Mouse (Mus musculus) hindbrain, embryonic 10.5 days (tissue): Measurements from ENCODE around the gene Fgd6. TPM values are rescaled to one million over a fixed set of nuclear protein-coding genes. Genes with fewer than 3 reads are reported as not detected.

Source experiments
- DNase-seq: peaks from one replicate; pipeline ENCODE4 v3.0.0-alpha.2; 2017; ENCODE audit warnings: low spot score
- H3K27ac ChIP-seq: fragments of 300-500 bp; sonication (generic); 2 replicates; pipeline ENCODE4 v1.5.1; 2016; ENCODE audit warnings: mild to moderate bottlenecking, moderate library complexity
- H3K27me3 ChIP-seq: fragments of 300-500 bp; sonication (generic); 2 replicates; pipeline ENCODE4 v1.6.1; 2016; ENCODE audit warnings: mild to moderate bottlenecking; ENCODE audit not compliant: poor library complexity, insufficient read depth, severe bottlenecking
- H3K36me3 ChIP-seq: fragments of 300-500 bp; sonication (generic); 2 replicates; pipeline ENCODE4 v1.6.1; 2016; ENCODE audit warnings: mild to moderate bottlenecking, moderate library complexity
- H3K4me1 ChIP-seq: fragments of 300-500 bp; sonication (generic); replicated peaks from 2 replicates; pipeline ENCODE4 v1.6.1; 2016; ENCODE audit warnings: mild to moderate bottlenecking
- H3K4me3 ChIP-seq: fragments of 300-500 bp; sonication (generic); 2 replicates; pipeline ENCODE4 v1.5.1; 2016; ENCODE audit warnings: mild to moderate bottlenecking, moderate library complexity
- H3K9me3 ChIP-seq: fragments of 300-500 bp; sonication (generic); 2 replicates; pipeline ENCODE4 v1.6.1; 2016; ENCODE audit warnings: mild to moderate bottlenecking, moderate library complexity
- WGBS: fragments of 180-500 bp; shearing (Covaris S2); methylation state at CpG from one replicate; pipeline ENCODE4 v1.1.7; 2016; 5-methylcytosine and 5-hydroxymethylcytosine counted together
- polyA plus RNA-seq: library from polyadenylated mRNA; unstranded; fragments of >200 nt; fragmentation: Nextera tagmentation; extraction: Ambion mirVana; gene quantifications from 2 replicates; pipeline ENCODE4 v1.2.1, GENCODE M21; 2016

The Fgd6 gene
- 4.2 and 4.7 TPM in 2 replicates for polyA plus RNA-seq

DNA sequence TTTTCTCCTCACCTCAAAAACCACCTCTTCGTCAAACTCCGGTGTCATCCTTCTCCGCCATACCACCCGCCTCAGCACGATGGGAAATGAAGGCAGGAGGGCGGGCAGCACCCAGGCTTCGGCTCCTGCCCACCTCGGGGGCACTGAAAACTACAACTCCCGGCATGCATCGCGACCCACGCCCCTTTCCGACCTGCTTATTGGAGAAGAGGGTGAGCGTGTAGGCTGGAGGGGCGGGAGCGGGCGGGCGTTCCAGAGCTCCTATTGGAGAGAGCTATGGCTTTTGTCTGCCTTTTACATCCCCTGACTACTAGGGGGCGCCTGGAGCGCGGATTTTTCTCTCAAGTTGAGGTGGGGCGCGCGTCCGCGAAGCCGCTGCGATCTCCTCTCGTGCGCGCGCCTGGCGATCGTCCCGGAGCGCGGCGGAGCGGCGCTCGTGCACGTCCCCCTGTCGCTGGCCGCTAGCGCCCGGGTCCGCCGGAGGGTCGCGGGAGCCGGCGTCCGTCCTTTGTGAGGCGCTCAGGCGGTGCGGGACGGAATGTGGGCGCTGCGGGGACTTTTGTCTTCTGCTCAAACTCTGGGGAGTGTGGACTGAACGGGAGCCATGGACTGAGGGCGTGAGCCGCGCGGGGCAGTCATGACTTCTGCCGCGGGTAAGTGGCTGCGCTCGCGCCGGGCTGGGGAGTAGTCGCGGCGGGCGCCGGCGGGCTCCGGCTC is at the start of gene Fgd6, which contains the start of gene Vezt:
Fgd6 (plus strand) TSS at position 344 of the 717 bp plus-strand sequence.
Vezt (minus strand) TSS at position 160 of the 717 bp plus-strand sequence.
- Histone ChIP-seq H3K36me3 (peaks cover 7% of the 10 kb centered on the region), H3K4me1 (peaks cover 44% of the 10 kb centered on the region), H3K9me3 (no peaks in the 10 kb centered on the region), H3K4me3 (peak within 1 kb of the TSS; percentile 88), H3K27me3 (no peaks in the 10 kb centered on the region), H3K27ac (peak within 1 kb of the TSS; percentile 96)
- WGBS: under 1% methylated on average over 77 of the region's 77 CpGs
- peak; percentile 99 for DNase-seq

DNA sequence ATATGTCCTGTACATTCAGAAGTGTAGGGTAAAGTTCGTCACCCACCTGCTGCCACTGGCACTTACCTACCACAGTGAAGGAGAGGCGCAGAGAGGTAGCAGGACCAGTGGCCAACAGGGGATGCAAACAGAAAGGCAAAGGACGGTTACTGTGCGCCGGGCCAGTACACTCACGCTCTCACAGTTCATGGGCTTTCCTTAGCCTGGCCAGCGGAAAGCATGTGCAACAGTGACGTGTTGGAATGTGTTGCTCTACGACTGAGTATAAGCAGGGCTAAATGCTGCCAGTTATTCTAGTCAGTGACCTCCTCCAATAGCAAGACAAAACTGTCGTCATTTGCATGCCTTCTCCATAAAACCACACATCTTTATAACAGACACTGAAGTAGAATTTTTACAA is 41.7 kb upstream of the Fgd6 start:
- no peaks in the 10 kb centered on the region for H3K9me3 ChIP-seq
- no peaks in the 10 kb centered on the region for H3K27me3 ChIP-seq
- no peaks in the 10 kb centered on the region for H3K4me1 ChIP-seq
- H3K36me3 ChIP-seq: peaks cover 93% of the 10 kb centered on the region
- 94% methylated on average over 10 of the region's 10 CpGs for WGBS
- DNase-seq: no peak
- H3K4me3 ChIP-seq: no peak overlapping the region
- H3K27ac ChIP-seq: no peak overlapping the region

DNA sequence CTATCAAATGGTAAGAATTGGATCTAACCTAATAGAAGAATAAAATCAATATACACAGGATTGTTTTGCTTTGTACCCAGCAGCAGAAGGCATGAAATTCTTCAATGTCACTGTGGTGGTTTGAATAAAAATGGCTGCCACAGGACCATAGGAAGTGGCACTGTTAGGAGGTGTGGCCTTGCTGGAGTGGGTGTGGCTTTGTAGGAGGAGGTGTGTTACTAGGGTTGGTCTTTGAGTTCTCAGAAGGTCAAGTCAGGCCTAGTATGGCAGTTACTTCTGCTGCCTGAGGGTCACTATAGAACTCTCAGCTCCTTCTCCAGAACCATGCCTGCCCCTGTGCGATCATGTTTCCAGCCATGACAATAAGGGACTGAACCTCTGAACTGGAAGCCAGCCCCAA is 40.7 kb upstream of the Fgd6 start:
- Histone ChIP-seq H3K4me3 (no peak overlapping the region), H3K27ac (no peak overlapping the region), H3K36me3 (peaks cover 93% of the 10 kb centered on the region), H3K27me3 (no peaks in the 10 kb centered on the region), H3K9me3 (no peaks in the 10 kb centered on the region), H3K4me1 (no peaks in the 10 kb centered on the region)
- 97% methylated on average over 1 of the region's 1 CpGs for WGBS
- no peak for DNase-seq

DNA sequence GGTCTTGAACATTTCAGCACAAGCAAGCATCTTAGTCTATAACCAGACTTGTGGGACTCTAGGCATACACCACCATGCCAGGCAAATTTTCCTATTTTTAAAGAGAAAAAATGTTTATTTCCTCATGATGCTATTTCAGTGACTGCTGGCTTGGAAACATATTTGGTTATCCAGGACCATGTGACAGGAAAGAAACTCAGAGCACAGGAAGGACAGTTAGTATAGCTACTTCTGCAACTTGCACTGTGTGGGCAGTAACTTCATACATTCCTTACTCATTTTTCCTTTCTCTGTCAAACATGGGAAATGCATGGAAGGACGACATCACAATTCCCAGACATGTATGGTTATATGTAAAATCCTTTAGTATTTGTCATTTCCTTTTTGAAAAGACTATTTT is 36.4 kb upstream of the Fgd6 start:
- WGBS: 93% methylated on average over 1 of the region's 1 CpGs

GRCm38 (mm10) chr10:94000223-94000622 is 35.6 kb upstream of the Fgd6 start:
- Histone ChIP-seq H3K27ac (no peak overlapping the region), H3K36me3 (peaks cover 95% of the 10 kb centered on the region), H3K9me3 (peaks cover 3% of the 10 kb centered on the region; the same call in 1 of the 2 replicates), H3K27me3 (no peaks in the 10 kb centered on the region), H3K4me3 (no peak overlapping the region), H3K4me1 (no peaks in the 10 kb centered on the region)
- DNase-seq: no peak
- WGBS: 90% methylated on average over 10 of the region's 10 CpGs

More for the DNA sequence above, 36.4 kb upstream of the Fgd6 start:
- Histone ChIP-seq H3K4me3 (no peak overlapping the region), H3K4me1 (no peaks in the 10 kb centered on the region), H3K36me3 (peaks cover 97% of the 10 kb centered on the region), H3K9me3 (peaks cover 3% of the 10 kb centered on the region; the same call in 1 of the 2 replicates), H3K27me3 (no peaks in the 10 kb centered on the region), H3K27ac (no peak overlapping the region)
- DNase-seq: no peak

DNA sequence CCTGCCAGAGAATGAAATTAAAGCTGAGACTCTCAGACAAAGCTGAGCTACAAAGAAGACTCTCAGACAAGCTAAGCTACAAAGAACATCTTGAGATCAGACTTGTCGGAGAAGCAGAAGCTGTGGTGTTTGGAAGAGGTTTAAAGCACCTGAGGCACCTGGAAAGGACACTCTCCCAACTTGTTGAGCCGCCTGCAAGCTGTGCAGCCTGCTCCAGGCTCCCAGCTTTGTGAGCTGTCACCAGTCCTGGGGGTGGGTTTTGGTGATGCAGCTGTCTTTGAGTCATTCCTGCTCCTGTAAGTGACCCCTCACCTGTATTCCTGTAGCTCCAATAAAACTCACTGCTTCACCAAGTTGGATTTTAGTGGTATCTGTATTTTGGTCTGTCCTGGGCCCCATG is 27.4 kb upstream of the Fgd6 start:
- Histone ChIP-seq H3K36me3 (peaks cover 32% of the 10 kb centered on the region), H3K27ac (no peak overlapping the region), H3K4me3 (no peak overlapping the region), H3K4me1 (0 out of 2 replicates have a peak, but pooled peaks cover 3% of the 10 kb centered on the region), H3K27me3 (no peaks in the 10 kb centered on the region), H3K9me3 (no peaks in the 10 kb centered on the region)
- no peak for DNase-seq
- 90% methylated on average over 2 of the region's 2 CpGs for WGBS

- H3K27ac ChIP-seq: no peak overlapping the region
- H3K4me3 ChIP-seq: no peak overlapping the region
- 0 out of 2 replicates have a peak, but pooled peaks cover 3% of the 10 kb centered on the region for H3K4me1 ChIP-seq
- H3K36me3 ChIP-seq: peaks cover 17% of the 10 kb centered on the region
- H3K27me3 ChIP-seq: no peaks in the 10 kb centered on the region
- 83% methylated on average over 3 of the region's 3 CpGs for WGBS
- no peaks in the 10 kb centered on the region for H3K9me3 ChIP-seq
- no peak for DNase-seq
Measured at GRCm38 (mm10) chr10:94009991-94010679, 25.7 kb upstream of the Fgd6 start.

DNA sequence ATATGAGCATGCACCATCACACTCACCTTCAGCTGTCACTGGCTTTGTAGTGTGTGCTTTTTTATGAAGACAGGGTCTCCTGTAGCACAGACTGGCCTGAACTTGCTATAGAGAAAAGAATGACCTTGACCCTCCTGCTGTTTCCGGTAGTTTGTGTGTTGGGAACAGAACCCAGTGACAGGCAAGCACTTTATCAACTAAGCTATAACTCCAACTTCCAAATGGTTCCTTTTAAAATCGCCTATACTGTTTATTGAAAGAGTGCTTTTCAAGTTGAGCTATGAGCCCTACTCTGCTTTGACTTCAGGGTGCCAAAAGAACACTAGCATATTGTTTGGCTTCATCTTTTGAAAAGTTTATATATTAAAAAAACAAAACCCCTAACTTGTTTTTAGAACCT is 24.8 kb upstream of the Fgd6 start:
- H3K4me1 ChIP-seq: 0 out of 2 replicates have a peak, but pooled peaks cover 3% of the 10 kb centered on the region
- H3K4me3 ChIP-seq: no peak overlapping the region
- WGBS: 69% methylated on average over 2 of the region's 2 CpGs
- H3K27me3 ChIP-seq: no peaks in the 10 kb centered on the region
- no peak overlapping the region for H3K27ac ChIP-seq
- no peaks in the 10 kb centered on the region for H3K9me3 ChIP-seq
- no peak for DNase-seq
- peaks cover 8% of the 10 kb centered on the region for H3K36me3 ChIP-seq

DNA sequence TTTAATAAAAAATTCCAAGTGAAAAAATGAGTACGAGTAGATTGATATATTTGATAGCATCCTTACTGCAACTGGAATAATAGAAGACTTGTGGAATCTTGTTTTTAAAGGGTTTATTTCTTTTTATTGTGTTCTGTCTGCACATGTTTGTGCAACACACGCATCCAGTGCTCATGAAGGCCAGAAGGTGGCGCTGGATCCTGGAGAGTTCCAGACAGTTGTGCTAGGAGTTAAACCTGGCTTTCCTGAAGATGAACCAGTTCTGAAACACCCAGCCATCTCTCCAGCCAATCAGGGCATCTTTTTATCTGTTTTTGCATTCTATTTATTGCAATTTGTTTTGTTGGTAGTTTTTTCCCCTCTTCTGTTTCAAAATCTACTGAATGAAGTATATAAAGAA is 22.6 kb upstream of the Fgd6 start:
- no peaks in the 10 kb centered on the region for H3K36me3 ChIP-seq
- no peak overlapping the region for H3K27ac ChIP-seq
- H3K9me3 ChIP-seq: no peaks in the 10 kb centered on the region
- no peak overlapping the region for H3K4me3 ChIP-seq
- H3K27me3 ChIP-seq: no peaks in the 10 kb centered on the region
- peak; percentile 39 for DNase-seq
- H3K4me1 ChIP-seq: 0 out of 2 replicates have a peak, but pooled peaks cover 3% of the 10 kb centered on the region
- WGBS: 44% methylated on average over 3 of the region's 3 CpGs

- Histone ChIP-seq H3K27ac (no peak overlapping the region), H3K4me1 (0 out of 2 replicates have a peak, but pooled peaks cover 3% of the 10 kb centered on the region), H3K27me3 (no peaks in the 10 kb centered on the region), H3K9me3 (no peaks in the 10 kb centered on the region), H3K4me3 (no peak overlapping the region), H3K36me3 (no peaks in the 10 kb centered on the region)
- no peak for DNase-seq
- 81% methylated on average over 4 of the region's 4 CpGs for WGBS
Measured at GRCm38 (mm10) chr10:94014200-94014599, 21.6 kb upstream of the Fgd6 start.

- Histone ChIP-seq H3K27me3 (no peaks in the 10 kb centered on the region), H3K4me3 (no peak overlapping the region), H3K27ac (no peak overlapping the region), H3K9me3 (no peaks in the 10 kb centered on the region), H3K4me1 (no peaks in the 10 kb centered on the region), H3K36me3 (no peaks in the 10 kb centered on the region)
- 96% methylated on average over 8 of the region's 8 CpGs for WGBS
- no peak for DNase-seq
Measured at GRCm38 (mm10) chr10:94017455-94017854, 18.3 kb upstream of the Fgd6 start.

DNA sequence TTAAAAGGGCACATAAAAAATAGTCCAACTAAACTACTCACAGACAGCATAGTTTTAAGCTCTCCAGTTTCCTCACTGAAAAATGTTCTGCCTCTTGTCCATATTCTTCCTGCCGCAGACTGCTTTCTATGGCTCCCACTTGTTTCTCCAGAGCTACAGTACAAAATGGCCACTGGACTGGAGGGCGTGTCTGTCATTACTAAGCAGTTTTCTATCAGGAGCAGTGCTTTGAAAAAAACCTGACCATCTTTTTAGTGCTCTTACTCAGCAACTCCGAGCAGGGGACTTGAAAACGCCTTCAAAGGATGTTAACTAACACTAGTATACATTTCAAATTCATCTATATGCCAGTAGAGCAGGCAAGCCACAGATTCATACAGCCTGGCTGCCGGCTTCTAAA is 15.2 kb upstream of the Fgd6 start:
- H3K36me3 ChIP-seq: peaks cover 7% of the 10 kb centered on the region
- no peaks in the 10 kb centered on the region for H3K9me3 ChIP-seq
- no peaks in the 10 kb centered on the region for H3K27me3 ChIP-seq
- H3K4me3 ChIP-seq: no peak overlapping the region
- no peak for DNase-seq
- H3K4me1 ChIP-seq: no peaks in the 10 kb centered on the region
- WGBS: 89% methylated on average over 5 of the region's 5 CpGs
- no peak overlapping the region for H3K27ac ChIP-seq

- Histone ChIP-seq H3K9me3 (no peaks in the 10 kb centered on the region), H3K36me3 (peaks cover 12% of the 10 kb centered on the region), H3K27ac (no peak overlapping the region), H3K4me1 (no peaks in the 10 kb centered on the region), H3K27me3 (no peaks in the 10 kb centered on the region), H3K4me3 (no peak overlapping the region)
- no peak for DNase-seq
- 94% methylated on average over 4 of the region's 4 CpGs for WGBS
Measured at GRCm38 (mm10) chr10:94021059-94021458, 14.7 kb upstream of the Fgd6 start.
